ENCODE assay signal across 8 mouse cellular contexts in genomic region chr3:133091121-133091663, GRCm38 (mm10). TPM values are rescaled to one million over a fixed set of nuclear protein-coding genes. Genes with fewer than 3 reads are reported as not detected.
DNase-seq lines count a peak whose midpoint lies in the region; ATAC-seq and TF ChIP-seq lines count a peak whose summit lies in the region.

No protein-coding gene starts in this region.

- intact Hi-C loops in gastrocnemius, postnatal 14 days (cut with DNase I; ENCODE audit: low total_unique reads), result loop anchor here (10.0 kb wide), 1 partner anchor 346 kb away; no protein-coding TSS in a partner anchor
- intact Hi-C loops in left cerebral cortex, postnatal 25 days (cut with DNase I), result loop anchor here (5.0 kb wide), 2 partner anchors 344 to 451 kb away; no protein-coding TSS in a partner anchor

- H3K4me2 ChIP-seq in midbrain, embryonic 16.5 days (ENCODE audit: low read length), result peak overlapping the region; percentile 76

- peak; percentile 23; the same call in 1 of the 2 replicates for ATAC-seq in granulocyte monocyte progenitor cell, adult 5-6 weeks (replicated peaks; ENCODE audit: poor library complexity, severe bottlenecking)
- ATAC-seq in midbrain, embryonic 16.5 days, result peak; percentile 81

- H3K27ac ChIP-seq in midbrain, embryonic 16.5 days (ENCODE audit: low read length), result peak overlapping the region; percentile 92

- no peaks in the 10 kb centered on the region for H3K27me3 ChIP-seq in C2C12 (ENCODE audit: control insufficient read depth, insufficient read depth, insufficient read length)
- no peaks in the 10 kb centered on the region for H3K27me3 ChIP-seq in midbrain, embryonic 16.5 days (ENCODE audit: control insufficient read depth, insufficient read depth, low read depth, low read length)

- under 1% methylated on average over 43 of the region's 44 CpGs for WGBS in midbrain, embryonic 16.5 days

- peak overlapping the region; percentile 86 for H3ac ChIP-seq in C2C12 (ENCODE audit: control insufficient read depth, insufficient read length, low read depth)

- peaks cover 97% of the 10 kb centered on the region for H3K79me2 ChIP-seq in C2C12 (ENCODE audit: control insufficient read depth, insufficient read depth)

- H3K9ac ChIP-seq in midbrain, embryonic 16.5 days (ENCODE audit: low read depth, low read length), result peak overlapping the region; percentile 88

- H3K9me3 ChIP-seq in midbrain, embryonic 16.5 days (replicated peaks; ENCODE audit: control insufficient read depth, low read length, poor library complexity, severe bottlenecking), result no peaks in the 10 kb centered on the region

- H3K36me3 ChIP-seq in C2C12 (ENCODE audit: control insufficient read depth, insufficient read depth), result no peaks in the 10 kb centered on the region
- no peaks in the 10 kb centered on the region for H3K36me3 ChIP-seq in midbrain, embryonic 16.5 days (ENCODE audit: control insufficient read depth, insufficient read depth, low read length)

- DNase-seq in gastrocnemius, postnatal 14 days, result peak; percentile 30
- no peak for DNase-seq in gastrocnemius, adult 18-20 months (ENCODE audit: low spot score)
- peak; percentile 43 for DNase-seq in c-Kit-positive CD71-positive TER-119-negative erythroid progenitor cells, embryonic 14.5 days (ENCODE audit: low read depth)
- DNase-seq in left cerebral cortex, postnatal 25 days (ENCODE audit: low spot score in 2 of 2), result peak; percentile 67 to 83
- DNase-seq in thymus, postnatal 10 days (ENCODE audit: low spot score in 2 of 2), result no peak

- H3K4me1 ChIP-seq in midbrain, embryonic 16.5 days (ENCODE audit: control insufficient read depth, insufficient read depth, low read length), result peaks cover 22% of the 10 kb centered on the region

- H3K4me3 ChIP-seq in C2C12 (ENCODE audit: insufficient read depth, poor library complexity, severe bottlenecking), result peak overlapping the region; percentile 74
- peak overlapping the region; percentile 83 for H3K4me3 ChIP-seq in midbrain, embryonic 16.5 days (ENCODE audit: low read depth, low read length)

- TF ChIP-seq CTCF in C2C12 (IDR thresholded peaks at IDR 0.05; ENCODE audit: control insufficient read depth, insufficient read depth, insufficient read length), result no peak

- peaks cover 66% of the 10 kb centered on the region for H3K79me3 ChIP-seq in C2C12 (ENCODE audit: low read depth)

TF ChIP-seq in C2C12, 6 proteins besides CTCF, POLR2A, EP300 and RAD21:
- TF ChIP-seq USF1 (IDR thresholded peaks at IDR 0.05; ENCODE audit: low read depth), result no peak
- TF ChIP-seq MAX (IDR thresholded peaks at IDR 0.05), result no peak
- TF ChIP-seq MYOD1 (IDR thresholded peaks at IDR 0.05; ENCODE audit: control insufficient read depth, insufficient read length, low read depth), result no peak

RNA-seq across cellular contexts. Expression of gene Ints12, which starts 0.4 kb away (rescaled TPM):
- 1 to 10 TPM; 5.9 to 6.7 TPM for total RNA-seq in gastrocnemius, postnatal 14 days (2021)
- 1 to 10 TPM; 8.3 to 9.1 TPM for total RNA-seq in gastrocnemius, adult 18-20 months (2021)
- 8.1 TPM for polyA plus RNA-seq in C2C12 (2012; fragmentation: generic; extraction: Trizol)
- 20.7 and 32.7 TPM in 2 replicates for total RNA-seq in granulocyte monocyte progenitor cell, adult 5-6 weeks (2014; fragmentation: Nextera tagmentation)
- 15.8 and 16.3 TPM in 2 replicates for total RNA-seq in granulocyte monocyte progenitor cell, adult 5-6 weeks (2017)
- 10 to 100 TPM; 15.1 to 16.4 TPM for total RNA-seq in left cerebral cortex, postnatal 25 days (2021)
- 17.6 and 19.7 TPM in 2 replicates for polyA plus RNA-seq in midbrain, embryonic 16.5 days (2015; fragmentation: Nextera tagmentation; extraction: Ambion mirVana)

RNA-seq across cellular contexts. Expression of gene Gstcd, which starts 0.6 kb away (rescaled TPM):
- 1 to 10 TPM; 3.3 to 3.4 TPM for total RNA-seq in gastrocnemius, postnatal 14 days (2021)
- 1 to 10 TPM; 1.6 TPM for total RNA-seq in gastrocnemius, adult 18-20 months (2021)
- polyA plus RNA-seq in C2C12 (2012; fragmentation: generic; extraction: Trizol), result 13.1 TPM
- total RNA-seq in granulocyte monocyte progenitor cell, adult 5-6 weeks (2014; fragmentation: Nextera tagmentation), result 21.6 and 33.1 TPM in 2 replicates
- 17.5 and 18.7 TPM in 2 replicates for total RNA-seq in granulocyte monocyte progenitor cell, adult 5-6 weeks (2017)
- total RNA-seq in left cerebral cortex, postnatal 25 days (2021), result 1 to 10 TPM; 6.9 to 8.0 TPM
- polyA plus RNA-seq in midbrain, embryonic 16.5 days (2015; fragmentation: Nextera tagmentation; extraction: Ambion mirVana), result 3.5 and 4.0 TPM in 2 replicates

Comparison
In these comparisons a context has a peak if more than half of its experiments do, and no peak if none do; other contexts are left out.
1. DNase-seq: peak in gastrocnemius, postnatal 14 days (single experiment), c-Kit-positive CD71-positive TER-119-negative erythroid progenitor cells, embryonic 14.5 days (single experiment) and left cerebral cortex, postnatal 25 days (2 of 2); none in gastrocnemius, adult 18-20 months (single experiment) and thymus, postnatal 10 days (0 of 2).